15 mouse cellular contexts compared by ENCODE assay signal in genomic region chr5:53481021-53481420, GRCm38 (mm10).
"Had no signal": no experiment of that assay in that cellular context is flagged by ENCODE, and none has a peak within 500 bp of the region (broad histone marks: within the 10 kb centered on the region; RNA-seq: fewer than 3 reads in every experiment).

No protein-coding gene starts in this region.

- H3K9me3 ChIP-seq: kidney, embryonic 15.5 days; limb, embryonic 10.5 days; limb, embryonic 13.5 days; liver, embryonic 12.5 days; liver, embryonic 15.5 days; lung, embryonic 15.5 days had no signal

- H3K4me2 ChIP-seq: kidney, embryonic 15.5 days; limb, embryonic 13.5 days; liver, embryonic 12.5 days; liver, embryonic 15.5 days; lung, embryonic 15.5 days; midbrain, embryonic 11.5 days had no signal

- DNase-seq: kidney, adult 11 months; kidney, adult 8-10 months; kidney, postnatal 10 days; kidney, postnatal 36 days; liver; lung, postnatal 36 days; midbrain, embryonic 14.5 days; thymus, postnatal 25 days had no signal

- ATAC-seq: liver, embryonic 12.5 days had no signal

- H3K4me3 ChIP-seq: kidney, embryonic 15.5 days; limb, embryonic 10.5 days; limb, embryonic 13.5 days; liver, embryonic 12.5 days; liver, embryonic 15.5 days; lung, embryonic 15.5 days had no signal

- H3K9ac ChIP-seq: kidney, embryonic 15.5 days; limb, embryonic 13.5 days; liver, embryonic 12.5 days; liver, embryonic 15.5 days; lung, embryonic 15.5 days had no signal

- H3K4me1 ChIP-seq: liver, embryonic 12.5 days; liver, embryonic 15.5 days had no signal

- H3K36me3 ChIP-seq: kidney, embryonic 15.5 days; limb, embryonic 10.5 days; limb, embryonic 13.5 days; liver, embryonic 12.5 days; liver, embryonic 15.5 days; lung, embryonic 15.5 days had no signal

- H3K27me3 ChIP-seq: kidney, embryonic 15.5 days; limb, embryonic 13.5 days; liver, embryonic 12.5 days; liver, embryonic 15.5 days; lung, embryonic 15.5 days had no signal

- H3K27ac ChIP-seq: kidney, embryonic 15.5 days; limb, embryonic 10.5 days; limb, embryonic 13.5 days; liver, embryonic 12.5 days; liver, embryonic 15.5 days; lung, embryonic 15.5 days had no signal
